Mouse (Mus musculus) brain, embryonic 14.5 days (tissue): ENCODE measurements around the gene Auts2.

Experiments
- CTCF ChIP-seq: fragments of 200-500 bp; IDR thresholded peaks from 2 replicates; pipeline ENCODE4 v1.5.1; 2012; ENCODE audit warnings: inconsistent platforms, mild to moderate bottlenecking, moderate library complexity, borderline replicate concordance; ENCODE audit not compliant: insufficient read depth, insufficient read length; ENCODE audit errors: extremely low read depth
- POLR2A ChIP-seq: fragments of 200-500 bp; IDR thresholded peaks from 2 replicates; pipeline ENCODE4 v1.6.1; 2012; ENCODE audit warnings: mild to moderate bottlenecking, inconsistent platforms, borderline replicate concordance; ENCODE audit not compliant: poor library complexity, insufficient read depth, insufficient read length, severe bottlenecking; ENCODE audit errors: extremely low read depth

DNA sequence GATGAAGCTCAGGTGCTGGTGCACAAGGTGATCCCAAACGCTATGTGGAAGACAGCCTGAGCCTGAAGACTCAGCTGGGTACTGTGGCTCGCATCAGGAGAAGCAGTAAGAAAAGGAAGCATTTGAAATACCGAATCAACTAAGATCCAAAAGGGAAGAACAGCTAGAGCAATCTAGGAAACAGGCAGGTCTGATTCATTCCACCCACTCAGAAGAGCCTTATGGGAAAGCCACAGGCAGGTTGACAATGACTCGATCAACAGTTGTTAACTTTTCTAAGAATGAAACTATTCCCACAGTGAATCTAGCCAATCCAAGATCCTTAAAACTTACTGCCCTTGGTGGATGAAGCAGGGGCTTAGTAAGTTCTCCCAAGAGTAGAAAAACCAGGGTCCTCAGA is 243.4 kb downstream of the Auts2 start:
- TF ChIP-seq POLR2A: no peak
- TF ChIP-seq CTCF: no peak
